Mouse (Mus musculus): Measurements from ENCODE around the gene Cacna1f.

Gene Cacna1f

GRCm38 (mm10) chrX:7632560-7632959 is 25.7 kb downstream of the Cacna1f start:
- in situ Hi-C loops (cut with MboI, MseI), result no loop called here

GRCm38 (mm10) chrX:7635101-7635500 is 28.2 kb downstream of the Cacna1f start:
- in situ Hi-C loops (cut with MboI, MseI), result no loop called here

GRCm38 (mm10) chrX:7638401-7639091 is 31.7 kb downstream of the Cacna1f start, which contains the start of gene Syp:
Syp (plus strand) TSS chrX:7638471.
- in situ Hi-C loops (cut with MboI, MseI), result no loop called here

GRCm38 (mm10) chrX:7639536-7640325 is 32.8 kb downstream of the Cacna1f start:
- in situ Hi-C loops (cut with MboI, MseI), result no loop called here

GRCm38 (mm10) chrX:7640785-7641184 is 33.9 kb downstream of the Cacna1f start:
- in situ Hi-C loops (cut with MboI, MseI), result no loop called here

GRCm38 (mm10) chrX:7645349-7645748 is 38.5 kb downstream of the Cacna1f start:
- in situ Hi-C loops (cut with MboI, MseI), result no loop called here

- in situ Hi-C loops (cut with MboI, MseI), result no loop called here
Observed at GRCm38 (mm10) chrX:7648671-7649304, 41.9 kb downstream of the Cacna1f start.

GRCm38 (mm10) chrX:7657221-7657639 is 50.3 kb downstream of the Cacna1f start, which contains the start of gene Prickle3:
Prickle3 (plus strand) TSS chrX:7657260.
- in situ Hi-C loops (cut with MboI, MseI), result no loop called here

GRCm38 (mm10) chrX:7658031-7658784 is 51.3 kb downstream of the Cacna1f start:
- in situ Hi-C loops (cut with MboI, MseI), result no loop called here

GRCm38 (mm10) chrX:7658785-7659589 is 52.1 kb downstream of the Cacna1f start:
- in situ Hi-C loops (cut with MboI, MseI), result no loop called here

- in situ Hi-C loops (cut with MboI, MseI), result no loop called here
Observed at GRCm38 (mm10) chrX:7661086-7661485, 54.2 kb downstream of the Cacna1f start.

GRCm38 (mm10) chrX:7662936-7663335 is 56.1 kb downstream of the Cacna1f start:
- in situ Hi-C loops (cut with MboI, MseI), result no loop called here

- in situ Hi-C loops (cut with MboI, MseI), result no loop called here
Observed at GRCm38 (mm10) chrX:7664791-7665190, 57.9 kb downstream of the Cacna1f start.

GRCm38 (mm10) chrX:7665739-7666502 is 59.0 kb downstream of the Cacna1f start:
- in situ Hi-C loops (cut with MboI, MseI), result no loop called here

- in situ Hi-C loops (cut with MboI, MseI), result no loop called here
Observed at GRCm38 (mm10) chrX:7670390-7670881, 63.6 kb downstream of the Cacna1f start.

- in situ Hi-C loops (cut with MboI, MseI), result no loop called here
Observed at GRCm38 (mm10) chrX:7670921-7671623, 64.2 kb downstream of the Cacna1f start, which contains the start of gene Plp2. Plp2 (minus strand) TSS chrX:7671390.

GRCm38 (mm10) chrX:7672739-7673138 is 65.9 kb downstream of the Cacna1f start:
- in situ Hi-C loops (cut with MboI, MseI), result no loop called here

GRCm38 (mm10) chrX:7673578-7674281 is 66.8 kb downstream of the Cacna1f start:
- in situ Hi-C loops (cut with MboI, MseI), result no loop called here
